Mouse (Mus musculus): Measurements from ENCODE around the gene Rbfox2. TPM values are rescaled to one million over a fixed set of nuclear protein-coding genes. Genes with fewer than 3 reads are reported as not detected.

The Rbfox2 gene
- polyA plus RNA-seq, 1 experiment from 2014 or later = 0.27 TPM

Other genes starting within 250 kb of the Rbfox2 start
- gene Apol7a, start 92.1 kb upstream of the Rbfox2 start, polyA plus RNA-seq (2018) = not detected in 3 replicates
- 0.06 to 0.18 TPM in 2 of 3 replicates, not detected in the other for gene Apol9a, start 104.1 kb upstream of the Rbfox2 start, polyA plus RNA-seq (2018)
- not detected in 3 replicates for gene Apol7b, start 140.5 kb upstream of the Rbfox2 start, polyA plus RNA-seq (2018)
- not detected in 3 replicates for gene Apol10a, start 170.0 kb upstream of the Rbfox2 start, polyA plus RNA-seq (2018)
- gene Apol11a, start 201.3 kb upstream of the Rbfox2 start, polyA plus RNA-seq (2018) = not detected in 3 replicates
- 1.4 to 4.9 TPM (median 2.8 TPM) in 3 replicates for gene Apol7c, start 226.3 kb upstream of the Rbfox2 start, polyA plus RNA-seq (2018)

Measured in macrophage (primary cell).